Mouse (Mus musculus) G1E (cell line): ENCODE data around the gene Cd244a.

Experiments used
- CTCF ChIP-seq: IDR thresholded peaks from 2 replicates; pipeline ENCODE4 v1.5.1; 2012; ENCODE audit warnings: low read depth, low read length, inconsistent platforms, mixed read lengths
- GATA2 ChIP-seq: IDR thresholded peaks from 2 replicates; pipeline ENCODE4 v1.6.1; 2012; ENCODE audit warnings: low read depth, low read length, inconsistent platforms, borderline replicate concordance
- POLR2AphosphoS5 ChIP-seq: IDR thresholded peaks from 2 replicates; pipeline ENCODE4 v1.6.1; 2012; ENCODE audit warnings: low read depth, low read length, inconsistent platforms; ENCODE audit not compliant: insufficient replicate concordance

- TF ChIP-seq POLR2AphosphoS5 (no peak), GATA2 (no peak), CTCF (no peak)
These were observed 60.7 kb downstream of the Cd244a start for GRCm38 (mm10) chr1:171619645-171620044.
